Mouse (Mus musculus) G1E (cell line): ENCODE results near the gene Ddx58. TPM values are rescaled to one million over a fixed set of nuclear protein-coding genes. Genes with fewer than 3 reads are reported as not detected.

Source experiments
- ATAC-seq: 2 replicates; pipeline ENCODE4 v1.8.0; 2016; ENCODE audit warnings: mild to moderate bottlenecking; ENCODE audit not compliant: insufficient number of reproducible peaks, poor library complexity, low FRiP score, severe bottlenecking; ENCODE audit errors: extremely low read depth
- DNase-seq: peaks from one replicate; pipeline ENCODE4 v3.0.0; 2012; ENCODE audit warnings: low spot score
- H3K27me3 ChIP-seq: 2 replicates; pipeline ENCODE4 v1.6.1; 2012; ENCODE audit warnings: mild to moderate bottlenecking, low read length, inconsistent platforms; ENCODE audit not compliant: insufficient read depth
- H3K36me3 ChIP-seq: replicated peaks from 2 replicates; pipeline ENCODE3; 2012; ENCODE audit warnings: mild to moderate bottlenecking, inconsistent platforms
- H3K4me1 ChIP-seq: 2 replicates; pipeline ENCODE4 v1.6.1; 2012; ENCODE audit warnings: low read depth, low read length, inconsistent platforms, mixed read lengths; ENCODE audit not compliant: insufficient read depth
- H3K4me3 ChIP-seq: 2 replicates; pipeline ENCODE4 v1.5.1; 2012; ENCODE audit warnings: low read depth, mild to moderate bottlenecking, inconsistent platforms, low read length, moderate library complexity, mixed read lengths
- H3K9me3 ChIP-seq: replicated peaks from 2 replicates; pipeline ENCODE4 v1.6.1; 2012; ENCODE audit warnings: inconsistent platforms
- CTCF ChIP-seq: IDR thresholded peaks from 2 replicates; pipeline ENCODE4 v1.5.1; 2012; ENCODE audit warnings: low read depth, low read length, inconsistent platforms, mixed read lengths
- GATA1 ChIP-seq: IDR thresholded peaks from 2 replicates; pipeline ENCODE4 v1.6.1; 2012; ENCODE audit warnings: borderline replicate concordance, low read length, inconsistent platforms, mixed read lengths
- GATA2 ChIP-seq: IDR thresholded peaks from 2 replicates; pipeline ENCODE4 v1.6.1; 2012; ENCODE audit warnings: low read depth, low read length, inconsistent platforms, borderline replicate concordance
- POLR2AphosphoS5 ChIP-seq: IDR thresholded peaks from 2 replicates; pipeline ENCODE4 v1.6.1; 2012; ENCODE audit warnings: low read depth, low read length, inconsistent platforms; ENCODE audit not compliant: insufficient replicate concordance
- TAL1 ChIP-seq: conservative IDR thresholded peaks from 2 replicates; pipeline ENCODE4 v1.6.1; 2012; ENCODE audit warnings: low read depth, low read length, inconsistent platforms, mixed read lengths
- polyA plus RNA-seq: library from polyadenylated mRNA; stranded (reverse); fragments of >175 nt; gene quantifications from 2 replicates; pipeline ENCODE4 v1.2.3, GENCODE M21; 2012
- total RNA-seq, 2 experiments: library from RNA; stranded (forward) in 1 of 2; stranded (reverse) in 1 of 2; fragments of 200-1000 nt in 1 of 2; fragments of >200 nt in 1 of 2; fragmentation: Nextera tagmentation in 1 of 2; gene quantifications; 2 replicates each; pipeline ENCODE4 v1.2.3; 2014 to 2017

The Ddx58 gene
- total and polyA plus RNA-seq, 3 experiments, result 0.68 to 29.2 (median 16.1) TPM

- H3K36me3 ChIP-seq, result peaks cover 2% of the 10 kb centered on the region
- H3K27me3 ChIP-seq, result 0 out of 2 replicates have a peak, but pooled peaks cover 3% of the 10 kb centered on the region
- ATAC-seq (no peak), DNase-seq (no peak)
- H3K4me3 ChIP-seq, result no peak overlapping the region
- H3K4me1 ChIP-seq, result peaks cover 3% of the 10 kb centered on the region; the same call in 1 of the 2 replicates
- H3K9me3 ChIP-seq, result no peaks in the 10 kb centered on the region
- TF ChIP-seq TAL1, result no peak
- TF ChIP-seq GATA2, result no peak
- TF ChIP-seq POLR2AphosphoS5, result no peak
- TF ChIP-seq CTCF, result no peak
- no peak for TF ChIP-seq GATA1
Measured at GRCm38 (mm10) chr4:40212177-40212576, 27.5 kb downstream of the Ddx58 start.

- ATAC-seq, result no peak
- no peak overlapping the region for H3K4me3 ChIP-seq
- no peaks in the 10 kb centered on the region for H3K9me3 ChIP-seq
- H3K27me3 ChIP-seq, result no peaks in the 10 kb centered on the region
- peaks cover 19% of the 10 kb centered on the region for H3K36me3 ChIP-seq
- H3K4me1 ChIP-seq, result peaks cover 3% of the 10 kb centered on the region; the same call in 1 of the 2 replicates
- TF ChIP-seq POLR2AphosphoS5, result no peak
- DNase-seq, result no peak
Measured at GRCm38 (mm10) chr4:40207701-40208100, 31.9 kb downstream of the Ddx58 start.

- H3K4me1 ChIP-seq, result peaks cover under 1% of the 10 kb centered on the region; the same call in 1 of the 2 replicates
- TF ChIP-seq GATA1 (no peak), POLR2AphosphoS5 (peak; percentile 43; the same call in 1 of the 2 replicates)
- no peak for ATAC-seq
- H3K9me3 ChIP-seq, result no peaks in the 10 kb centered on the region
- DNase-seq, result no peak
- no peak overlapping the region for H3K4me3 ChIP-seq
- H3K27me3 ChIP-seq, result no peaks in the 10 kb centered on the region
- H3K36me3 ChIP-seq, result peaks cover 41% of the 10 kb centered on the region
Measured at GRCm38 (mm10) chr4:40205231-40205903, 34.3 kb downstream of the Ddx58 start.

- Histone ChIP-seq H3K27me3 (no peaks in the 10 kb centered on the region), H3K4me3 (no peak overlapping the region), H3K9me3 (no peaks in the 10 kb centered on the region), H3K4me1 (no peaks in the 10 kb centered on the region), H3K36me3 (peaks cover 50% of the 10 kb centered on the region)
- TF ChIP-seq GATA2 (no peak), POLR2AphosphoS5 (no peak), CTCF (no peak), GATA1 (no peak)
- ATAC-seq (no peak), DNase-seq (no peak)
Measured at GRCm38 (mm10) chr4:40204374-40204773, 35.3 kb downstream of the Ddx58 start.

- H3K4me1 ChIP-seq, result 0 out of 2 replicates have a peak, but pooled peaks cover 3% of the 10 kb centered on the region
- DNase-seq (no peak), ATAC-seq (no peak)
- H3K9me3 ChIP-seq, result no peaks in the 10 kb centered on the region
- no peaks in the 10 kb centered on the region for H3K27me3 ChIP-seq
- no peak overlapping the region for H3K4me3 ChIP-seq
- peaks cover 70% of the 10 kb centered on the region for H3K36me3 ChIP-seq
- TF ChIP-seq TAL1 (no peak), POLR2AphosphoS5 (no peak), GATA2 (no peak), GATA1 (no peak), CTCF (no peak)
Measured at GRCm38 (mm10) chr4:40202205-40202604, 37.4 kb downstream of the Ddx58 start.

- H3K4me1 ChIP-seq, result peaks cover 11% of the 10 kb centered on the region; the same call in 1 of the 2 replicates
- TF ChIP-seq CTCF (no peak), POLR2AphosphoS5 (no peak), GATA1 (no peak), TAL1 (no peak), GATA2 (no peak)
- no peak overlapping the region for H3K4me3 ChIP-seq
- H3K36me3 ChIP-seq, result peaks cover 95% of the 10 kb centered on the region
- no peaks in the 10 kb centered on the region for H3K9me3 ChIP-seq
- no peak for ATAC-seq
- no peak for DNase-seq
- no peaks in the 10 kb centered on the region for H3K27me3 ChIP-seq
Measured at GRCm38 (mm10) chr4:40195336-40195735, 44.3 kb downstream of the Ddx58 start.

GRCm38 (mm10) chr4:40193461-40193860 is 46.2 kb downstream of the Ddx58 start:
- ATAC-seq, result no peak
- DNase-seq, result no peak
- no peak overlapping the region for H3K4me3 ChIP-seq
- H3K9me3 ChIP-seq, result no peaks in the 10 kb centered on the region
- H3K4me1 ChIP-seq, result peaks cover 12% of the 10 kb centered on the region; the same call in 1 of the 2 replicates
- TF ChIP-seq TAL1 (no peak), GATA2 (no peak), GATA1 (no peak), CTCF (no peak), POLR2AphosphoS5 (no peak)
- peaks cover 96% of the 10 kb centered on the region for H3K36me3 ChIP-seq
- no peaks in the 10 kb centered on the region for H3K27me3 ChIP-seq
